Mouse (Mus musculus): Measurements from ENCODE around the gene Nkx1-2.

- no peak for TF ChIP-seq CTCF (IDR thresholded peaks at IDR 0.05; ENCODE audit: borderline replicate concordance, extremely low read depth, insufficient read depth, insufficient read length)
- peak; percentile 14; the same call in 1 of the 2 replicates for TF ChIP-seq POLR2A (IDR thresholded peaks at IDR 0.05; ENCODE audit: borderline replicate concordance, extremely low read depth, insufficient read depth, insufficient read length, poor library complexity, severe bottlenecking)
Observed at GRCm38 (mm10) chr7:132610468-132611318, 11.3 kb upstream of the Nkx1-2 start, which contains the start of gene Lhpp.

Data from brain, embryonic 14.5 days (tissue).